In genomic region chr5:112876846-112877390, GRCm38 (mm10) we compare ENCODE assay signal across 9 mouse cellular contexts. TPM values are rescaled to one million over a fixed set of nuclear protein-coding genes. Genes with fewer than 3 reads are reported as not detected.
DNase-seq lines count a peak whose midpoint lies in the region; ATAC-seq and TF ChIP-seq lines count a peak whose summit lies in the region.
"Had no signal": no experiment of that assay in that cellular context is flagged by ENCODE, and none has a peak within 500 bp of the region (broad histone marks: within the 10 kb centered on the region; RNA-seq: fewer than 3 reads in every experiment).

No protein-coding gene starts in this region.

- no peak overlapping the region for H3K9ac ChIP-seq in midbrain, embryonic 14.5 days (replicated peaks; ENCODE audit: low read length)
- H3K9ac ChIP-seq: neural tube, embryonic 13.5 days had no signal

- intact Hi-C loops in heart, postnatal 36 days (cut with DNase I) = loop anchor here (10.0 kb wide), 1 partner anchor 288 kb away; no protein-coding TSS in a partner anchor

- peak; percentile 33 to 48 for DNase-seq in heart, postnatal 36 days
- DNase-seq in heart, embryonic 10.5 days (ENCODE audit: low spot score) = no peak
- DNase-seq in urinary bladder, postnatal 14 days (ENCODE audit: low spot score) = peak; percentile 46
- DNase-seq in urinary bladder, postnatal 10 days (ENCODE audit: low spot score) = no peak
- DNase-seq in embryo, embryonic 10 days (ENCODE audit: low spot score) = peak; percentile 75
- peak; percentile 64 to 73 for DNase-seq in layer of hippocampus, adult 2 months (ENCODE audit: low spot score in 2 of 2)
- peak; percentile 76 for DNase-seq in midbrain, embryonic 14.5 days
- DNase-seq in Muller cell, postnatal 12 days (ENCODE audit: inconsistent ontology term) = no peak

- no peak overlapping the region for H3K27ac ChIP-seq in heart, embryonic 10.5 days
- no peak overlapping the region for H3K27ac ChIP-seq in layer of hippocampus, adult 2 months
- H3K27ac ChIP-seq in midbrain, embryonic 14.5 days (replicated peaks; ENCODE audit: low read depth, low read length) = no peak overlapping the region

- no peak overlapping the region for H3K4me3 ChIP-seq in heart, embryonic 10.5 days
- H3K4me3 ChIP-seq in layer of hippocampus, adult 2 months = no peak overlapping the region
- no peak overlapping the region for H3K4me3 ChIP-seq in midbrain, embryonic 14.5 days (replicated peaks; ENCODE audit: low read depth, low read length)
- H3K4me3 ChIP-seq: neural tube, embryonic 13.5 days had no signal

- H3K9me3 ChIP-seq in heart, embryonic 10.5 days = no peaks in the 10 kb centered on the region
- H3K9me3 ChIP-seq in midbrain, embryonic 14.5 days (ENCODE audit: control insufficient read depth, low read length) = no peaks in the 10 kb centered on the region
- H3K9me3 ChIP-seq: neural tube, embryonic 13.5 days had no signal

- peak; percentile 98 for TF ChIP-seq CTCF in layer of hippocampus, adult 2 months (conservative IDR thresholded peaks at IDR 0.05)

- WGBS in heart, embryonic 10.5 days = 33% methylated on average over 4 of the region's 4 CpGs
- 34% methylated on average over 4 of the region's 4 CpGs for WGBS in midbrain, embryonic 14.5 days

- peaks cover 62% of the 10 kb centered on the region for H3K36me3 ChIP-seq in heart, embryonic 10.5 days
- H3K36me3 ChIP-seq in midbrain, embryonic 14.5 days (ENCODE audit: control insufficient read depth, insufficient read depth, low read length) = no peaks in the 10 kb centered on the region
- H3K36me3 ChIP-seq: neural tube, embryonic 13.5 days had no signal

- H3K4me2 ChIP-seq in midbrain, embryonic 14.5 days (ENCODE audit: low read length) = no peak overlapping the region
- H3K4me2 ChIP-seq: neural tube, embryonic 13.5 days had no signal

- peaks cover 47% of the 10 kb centered on the region for H3K4me1 ChIP-seq in heart, embryonic 10.5 days
- H3K4me1 ChIP-seq in midbrain, embryonic 14.5 days (ENCODE audit: control insufficient read depth, insufficient read depth, low read length) = no peaks in the 10 kb centered on the region

- no peak for ATAC-seq in midbrain, embryonic 14.5 days (ENCODE audit: low FRiP score, low TSS enrichment)

- peaks cover 11% of the 10 kb centered on the region; the same call in 1 of the 2 replicates for H3K27me3 ChIP-seq in heart, embryonic 10.5 days (ENCODE audit: insufficient read depth, poor library complexity, severe bottlenecking)
- H3K27me3 ChIP-seq in midbrain, embryonic 14.5 days (ENCODE audit: control insufficient read depth, insufficient read depth, low read length) = no peaks in the 10 kb centered on the region

RNA-seq across cellular contexts. Expression of gene Myo18b, which starts 19.2 kb away (rescaled TPM):
- 100 to 1,000 TPM; 242 to 244 TPM for total RNA-seq in heart, postnatal 36 days (2021)
- polyA plus RNA-seq in heart, embryonic 10.5 days (2016; fragmentation: Nextera tagmentation; extraction: Ambion mirVana) = 17.0 and 28.0 TPM in 2 replicates
- total RNA-seq in layer of hippocampus, adult 2 months (2021) = 1 to 10 TPM; 1.4 to 1.6 TPM
- polyA plus RNA-seq in midbrain, embryonic 14.5 days (2014; fragmentation: Nextera tagmentation; extraction: Ambion mirVana) = 0.87 and 1.4 TPM in 2 replicates

Comparison
In these comparisons a context has a peak if more than half of its experiments do, and no peak if none do; other contexts are left out.
1. DNase-seq: peak in heart, postnatal 36 days (2 of 2), urinary bladder, postnatal 14 days (single experiment), embryo, embryonic 10 days (single experiment), layer of hippocampus, adult 2 months (2 of 2) and midbrain, embryonic 14.5 days (single experiment); none in heart, embryonic 10.5 days (single experiment), urinary bladder, postnatal 10 days (single experiment) and Muller cell, postnatal 12 days (single experiment).
2. RNA of gene Myo18b, which starts 19.2 kb away (total RNA-seq): 242 to 244 TPM in heart, postnatal 36 days; 1.4 to 1.6 TPM in layer of hippocampus, adult 2 months; every median in the first group is over 10 times any median in the second.